Mouse (Mus musculus): ENCODE data around the gene Rspry1. TPM values are rescaled to one million over a fixed set of nuclear protein-coding genes. Genes with fewer than 3 reads are reported as not detected.
A peak's percentile ranks its signal among the peaks of the same experiment; 100 is the strongest.

Rspry1 gene
- polyA plus RNA-seq, 1 experiment from 2014 or later: 36.9 TPM

DNA sequence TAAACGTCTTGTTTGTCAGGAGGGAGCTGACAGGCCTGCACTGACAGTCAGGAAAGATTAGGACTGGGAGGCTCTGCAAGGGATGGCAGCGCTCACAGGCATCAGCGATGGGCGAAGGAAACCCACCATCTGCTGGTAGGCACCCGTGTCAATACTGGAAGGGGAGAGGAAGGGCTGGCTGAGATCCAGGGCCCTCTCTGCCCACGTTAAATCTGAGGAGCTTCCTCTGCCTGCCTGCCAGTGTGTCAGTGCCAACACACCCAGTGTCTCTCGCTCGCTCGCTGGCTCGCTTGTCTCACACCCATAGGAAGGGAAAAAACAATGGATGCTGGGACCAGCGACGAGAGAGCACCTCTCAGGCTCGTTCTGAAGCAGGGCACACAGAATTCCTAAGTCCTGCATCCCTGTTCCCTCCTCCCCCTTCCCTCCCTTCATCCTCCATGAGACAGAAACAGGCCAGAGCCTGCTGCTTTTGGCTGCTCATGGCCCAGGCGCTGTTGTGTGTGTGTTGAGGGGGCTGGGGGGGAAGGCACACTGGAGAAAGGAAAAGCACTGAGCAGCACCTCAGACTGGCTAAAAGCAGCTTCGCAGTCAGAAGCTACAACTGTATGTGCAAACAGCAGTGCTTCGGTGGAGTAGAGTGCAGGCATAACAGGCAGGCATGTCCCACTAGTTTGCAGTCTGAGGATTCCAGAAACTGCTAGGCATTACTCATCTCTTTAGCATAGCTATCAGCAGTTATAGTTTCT lies 27.4 kb upstream of the Rspry1 start:
- Histone ChIP-seq H3K4me1 (no peaks in the 10 kb centered on the region), H3K36me3 (peaks cover 61% of the 10 kb centered on the region), H3K4me2 (replicated peaks) (no peak overlapping the region), H3K27me3 (no peaks in the 10 kb centered on the region), H3K4me3 (replicated peaks) (no peak overlapping the region), H3K9ac (no peak overlapping the region), H3K9me3 (replicated peaks) (no peaks in the 10 kb centered on the region), H3K27ac (replicated peaks) (no peak overlapping the region)
- 80% methylated on average over 16 of the region's 16 CpGs for WGBS
- ATAC-seq (ENCODE audit: insufficient number of reproducible peaks, low FRiP score, low TSS enrichment, low read depth): no peak

DNA sequence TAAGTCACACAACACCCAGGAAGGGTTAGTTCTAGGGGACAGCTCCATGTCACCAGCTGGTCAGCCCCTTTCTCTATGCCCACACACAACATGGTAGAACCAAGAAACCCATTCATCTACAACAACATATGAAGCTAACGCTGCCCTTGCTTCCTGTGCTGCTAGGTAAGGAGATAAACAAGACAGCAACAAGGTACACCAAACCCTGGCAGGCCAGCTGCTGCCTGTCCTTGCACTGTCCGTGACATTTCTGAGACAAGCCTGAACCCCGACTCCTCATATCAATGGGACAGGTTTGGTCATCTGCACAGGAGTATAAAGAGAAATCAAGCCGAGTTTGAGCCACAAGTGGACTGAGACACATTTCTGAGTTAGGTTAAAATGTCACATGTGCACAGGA lies 26.6 kb upstream of the Rspry1 start:
- 92% methylated on average over 4 of the region's 4 CpGs for WGBS
- peaks cover 63% of the 10 kb centered on the region for H3K36me3 ChIP-seq

DNA sequence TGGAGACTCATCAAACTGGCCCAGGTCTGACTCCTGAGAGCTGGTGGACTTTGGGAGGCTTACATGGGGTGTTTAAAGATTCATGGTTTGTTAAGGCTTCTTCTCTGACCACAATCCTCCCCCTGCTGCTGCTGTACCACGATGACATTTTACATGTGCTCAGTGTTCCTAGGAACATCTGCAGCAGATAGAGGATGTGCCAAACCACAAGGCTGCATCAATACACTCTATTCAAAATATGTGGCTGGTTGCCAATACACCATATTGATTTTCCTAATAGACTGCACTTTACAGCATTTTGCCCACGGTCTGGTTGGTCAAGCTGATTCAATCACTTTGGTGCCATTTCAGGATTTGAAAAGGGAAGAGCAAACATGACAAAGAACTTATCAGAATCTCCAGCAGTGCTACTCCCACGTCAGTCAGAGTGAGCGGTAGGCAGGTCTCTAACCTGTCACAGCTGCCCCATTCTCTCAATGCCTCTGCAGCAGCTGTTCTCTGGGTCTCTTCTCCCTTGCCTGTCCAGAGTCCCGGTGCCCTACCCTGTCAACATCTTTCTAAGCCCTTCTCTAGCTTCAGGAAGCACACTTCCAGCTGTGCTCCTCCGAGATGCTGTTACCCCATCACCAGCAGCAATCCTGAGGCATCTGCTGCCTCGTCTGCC lies 19.8 kb upstream of the Rspry1 start:
- H3K36me3 ChIP-seq: peaks cover 75% of the 10 kb centered on the region
- no peak overlapping the region for H3K9ac ChIP-seq
- H3K9me3 ChIP-seq (replicated peaks): no peaks in the 10 kb centered on the region
- H3K4me1 ChIP-seq: 0 out of 2 replicates have a peak, but pooled peaks cover 3% of the 10 kb centered on the region
- no peak overlapping the region for H3K27ac ChIP-seq (replicated peaks)
- H3K27me3 ChIP-seq: no peaks in the 10 kb centered on the region
- H3K4me2 ChIP-seq (replicated peaks): no peak overlapping the region
- no peak overlapping the region for H3K4me3 ChIP-seq (replicated peaks)
- 79% methylated on average over 7 of the region's 7 CpGs for WGBS
- ATAC-seq (ENCODE audit: insufficient number of reproducible peaks, low FRiP score, low TSS enrichment, low read depth): no peak

More for the DNA sequence above, 26.6 kb upstream of the Rspry1 start:
- Histone ChIP-seq H3K4me1 (no peaks in the 10 kb centered on the region), H3K9ac (no peak overlapping the region), H3K27me3 (no peaks in the 10 kb centered on the region), H3K9me3 (replicated peaks) (no peaks in the 10 kb centered on the region), H3K27ac (replicated peaks) (no peak overlapping the region), H3K4me3 (replicated peaks) (no peak overlapping the region), H3K4me2 (replicated peaks) (no peak overlapping the region)
- no peak for ATAC-seq (ENCODE audit: insufficient number of reproducible peaks, low FRiP score, low TSS enrichment, low read depth)

DNA sequence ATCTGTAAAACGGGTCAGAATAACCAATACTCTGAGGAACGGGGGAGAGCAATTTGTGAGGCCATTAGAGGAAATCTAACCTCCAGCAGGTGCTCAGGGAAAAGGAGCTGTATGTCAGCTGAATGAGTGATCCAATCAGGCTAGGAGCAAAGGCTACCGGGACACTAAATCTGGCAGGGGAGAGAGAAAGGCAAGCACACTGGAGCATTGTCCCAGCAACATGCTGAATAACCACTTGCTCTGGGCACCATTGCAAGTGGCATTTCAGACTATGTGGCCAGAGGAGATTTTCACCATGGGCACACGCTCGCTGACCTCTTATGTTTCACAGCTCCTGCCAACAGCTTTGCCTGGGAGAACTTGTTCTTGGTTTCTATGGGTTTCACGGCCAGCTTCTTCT lies 19.2 kb upstream of the Rspry1 start:
- H3K36me3 ChIP-seq: peaks cover 75% of the 10 kb centered on the region

DNA sequence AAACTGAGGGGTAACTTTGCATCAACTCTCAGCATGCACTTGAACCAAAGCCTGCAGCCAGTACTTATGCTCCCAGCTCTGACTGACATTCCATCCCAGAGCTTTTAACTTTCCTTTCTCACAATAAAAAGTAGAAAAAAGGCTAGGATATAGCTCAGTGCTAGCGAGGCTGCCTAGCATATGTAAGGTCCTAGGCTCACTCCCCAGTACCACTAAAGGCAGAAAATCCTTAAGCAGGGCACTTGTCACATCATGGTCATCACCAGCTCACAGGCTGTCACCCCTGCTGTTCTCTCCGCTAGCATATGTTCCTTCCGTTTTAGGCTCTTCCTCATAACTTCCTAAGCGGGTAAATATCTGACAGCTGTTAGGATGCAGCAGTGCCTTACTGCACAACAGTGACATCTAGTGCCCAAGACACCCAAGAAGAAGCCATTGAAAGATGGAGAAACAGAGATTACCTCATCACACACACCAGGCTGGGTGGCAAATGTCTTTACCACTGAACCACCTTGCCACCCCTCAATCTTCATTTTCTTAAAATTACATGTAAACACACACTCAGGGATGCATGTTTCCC lies 17.4 kb upstream of the Rspry1 start:
- no peaks in the 10 kb centered on the region for H3K27me3 ChIP-seq
- no peak overlapping the region for H3K9ac ChIP-seq
- H3K4me2 ChIP-seq (replicated peaks): no peak overlapping the region
- H3K4me3 ChIP-seq (replicated peaks): no peak overlapping the region
- H3K36me3 ChIP-seq: peaks cover 75% of the 10 kb centered on the region
- 0 out of 2 replicates have a peak, but pooled peaks cover 3% of the 10 kb centered on the region for H3K4me1 ChIP-seq
- no peaks in the 10 kb centered on the region for H3K9me3 ChIP-seq (replicated peaks)
- ATAC-seq (ENCODE audit: insufficient number of reproducible peaks, low FRiP score, low TSS enrichment, low read depth): no peak
- H3K27ac ChIP-seq (replicated peaks): no peak overlapping the region
- WGBS: 32% methylated on average over 4 of the region's 4 CpGs

More for the DNA sequence above, 19.2 kb upstream of the Rspry1 start:
- H3K27me3 ChIP-seq: no peaks in the 10 kb centered on the region
- no peak for ATAC-seq (ENCODE audit: insufficient number of reproducible peaks, low FRiP score, low TSS enrichment, low read depth)
- H3K9ac ChIP-seq: no peak overlapping the region
- WGBS: 88% methylated on average over 6 of the region's 6 CpGs
- no peaks in the 10 kb centered on the region for H3K9me3 ChIP-seq (replicated peaks)
- H3K4me1 ChIP-seq: 0 out of 2 replicates have a peak, but pooled peaks cover 3% of the 10 kb centered on the region
- H3K4me2 ChIP-seq (replicated peaks): no peak overlapping the region
- H3K4me3 ChIP-seq (replicated peaks): no peak overlapping the region
- H3K27ac ChIP-seq (replicated peaks): no peak overlapping the region

DNA sequence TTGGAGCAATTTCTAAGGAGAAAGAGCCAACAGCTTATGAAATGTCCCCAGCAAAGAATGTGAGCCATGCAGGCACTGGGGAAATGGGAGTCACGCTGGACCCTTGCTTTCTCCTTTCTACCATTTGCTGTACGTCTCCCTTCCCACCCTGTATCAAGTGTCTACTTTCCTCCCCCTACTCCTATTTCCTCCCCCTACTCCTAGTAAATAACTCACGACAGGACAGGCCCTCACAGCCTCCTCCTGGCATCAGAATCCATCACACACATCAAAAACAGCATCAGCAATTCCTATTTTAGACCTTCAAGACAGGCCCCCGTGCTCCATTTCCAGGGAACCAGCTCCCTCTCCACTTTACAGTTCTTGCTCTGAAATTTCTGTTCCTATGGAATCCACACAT lies 10.0 kb upstream of the Rspry1 start:
- WGBS: 39% methylated on average over 4 of the region's 4 CpGs
- no peak for ATAC-seq (ENCODE audit: insufficient number of reproducible peaks, low FRiP score, low TSS enrichment, low read depth)
- Histone ChIP-seq H3K4me1 (no peaks in the 10 kb centered on the region), H3K36me3 (peaks cover 25% of the 10 kb centered on the region), H3K9ac (no peak overlapping the region), H3K4me2 (replicated peaks) (no peak overlapping the region), H3K27me3 (no peaks in the 10 kb centered on the region), H3K9me3 (replicated peaks) (no peaks in the 10 kb centered on the region), H3K27ac (replicated peaks) (no peak overlapping the region), H3K4me3 (replicated peaks) (no peak overlapping the region)

DNA sequence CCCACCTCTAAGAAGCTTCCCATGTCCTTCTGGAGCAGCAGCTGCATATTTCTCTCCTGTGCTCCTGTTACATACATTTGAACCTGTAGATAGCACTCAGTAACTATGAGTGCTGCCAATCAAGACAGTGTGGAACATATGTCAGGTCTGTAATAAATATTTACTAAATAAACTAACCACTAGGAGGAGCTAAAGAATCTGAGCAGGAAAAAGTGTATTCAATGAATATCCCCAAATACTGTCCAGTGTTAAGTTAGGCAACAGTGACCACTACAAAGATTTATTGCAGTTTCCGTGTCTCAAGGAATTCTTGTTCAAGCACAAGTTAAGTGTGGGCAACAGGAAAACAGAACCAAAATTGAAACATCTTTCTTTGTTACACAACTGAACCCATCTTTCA lies 7.5 kb upstream of the Rspry1 start:
- no peak overlapping the region for H3K9ac ChIP-seq

DNA sequence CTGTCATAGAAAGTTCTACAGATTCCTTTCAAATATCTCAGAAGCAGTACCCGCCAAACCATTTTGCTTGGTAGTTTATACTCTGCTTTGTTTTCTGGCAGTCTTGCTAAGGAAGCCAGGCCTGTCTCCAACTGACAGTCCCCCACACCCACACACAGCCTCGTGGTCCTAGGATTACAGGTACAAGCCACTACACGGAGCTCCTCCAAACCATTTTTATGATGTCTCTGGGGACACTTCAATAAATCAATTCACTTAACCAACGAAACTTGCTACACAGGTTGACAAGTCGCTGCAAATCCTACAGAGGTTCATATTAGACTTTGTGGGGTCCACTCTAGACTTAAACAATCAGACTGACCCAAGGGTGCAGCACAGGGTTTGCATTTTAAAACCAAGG lies 1.3 kb upstream of the Rspry1 start:
- Histone ChIP-seq H3K9ac (peak overlapping the region; percentile 54), H3K4me1 (peaks cover 21% of the 10 kb centered on the region), H3K27me3 (no peaks in the 10 kb centered on the region), H3K27ac (replicated peaks) (peak overlapping the region; percentile 85; the same call in 1 of the 2 replicates), H3K4me3 (replicated peaks) (peak overlapping the region; percentile 91), H3K36me3 (no peaks in the 10 kb centered on the region), H3K4me2 (replicated peaks) (peak overlapping the region; percentile 81), H3K9me3 (replicated peaks) (no peaks in the 10 kb centered on the region)
- WGBS: 15% methylated on average over 5 of the region's 5 CpGs
- no peak for ATAC-seq (ENCODE audit: insufficient number of reproducible peaks, low FRiP score, low TSS enrichment, low read depth)

More for the DNA sequence above, 7.5 kb upstream of the Rspry1 start:
- H3K27me3 ChIP-seq: no peaks in the 10 kb centered on the region
- no peaks in the 10 kb centered on the region for H3K4me1 ChIP-seq
- no peak overlapping the region for H3K4me2 ChIP-seq (replicated peaks)
- H3K4me3 ChIP-seq (replicated peaks): no peak overlapping the region
- no peaks in the 10 kb centered on the region for H3K9me3 ChIP-seq (replicated peaks)
- H3K36me3 ChIP-seq: peaks cover under 1% of the 10 kb centered on the region; the same call in 1 of the 2 replicates
- no peak overlapping the region for H3K27ac ChIP-seq (replicated peaks)
- WGBS: 82% methylated on average over 1 of the region's 1 CpGs
- ATAC-seq (ENCODE audit: insufficient number of reproducible peaks, low FRiP score, low TSS enrichment, low read depth): no peak

DNA sequence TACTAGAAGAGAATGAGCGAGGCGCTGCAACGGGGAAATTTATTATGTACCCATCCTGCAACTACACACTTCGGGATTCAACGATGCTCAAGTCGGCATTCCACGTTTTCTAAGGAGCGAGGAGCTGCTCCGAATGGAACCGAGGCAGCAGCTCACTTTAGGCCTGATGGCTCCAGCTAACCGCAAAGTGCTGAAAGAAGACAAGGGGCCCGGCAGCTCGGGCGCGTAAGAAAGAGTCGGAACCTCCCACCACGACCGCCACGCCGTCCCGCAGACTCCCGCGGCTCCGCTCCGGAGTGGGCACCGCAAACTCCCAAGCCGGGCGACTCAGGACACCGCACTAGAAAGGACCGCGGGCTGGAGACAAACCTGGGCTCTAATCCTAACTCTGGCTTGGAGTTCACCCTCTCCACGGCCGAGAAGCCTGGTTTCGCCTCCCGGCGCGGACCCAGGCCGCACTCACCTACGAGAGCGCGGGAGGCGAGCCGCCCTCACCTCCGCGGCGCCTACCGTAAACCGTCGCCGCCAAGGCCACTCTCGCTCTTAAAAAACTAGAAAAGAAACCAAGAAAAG lies 617 bp upstream of the Rspry1 start:
- Histone ChIP-seq H3K4me1 (peaks cover 24% of the 10 kb centered on the region), H3K4me2 (replicated peaks) (peak overlapping the region; percentile 81), H3K9me3 (replicated peaks) (no peaks in the 10 kb centered on the region), H3K36me3 (no peaks in the 10 kb centered on the region), H3K9ac (peak overlapping the region; percentile 54), H3K4me3 (replicated peaks) (peak overlapping the region; percentile 91), H3K27ac (replicated peaks) (peak overlapping the region; percentile 85), H3K27me3 (no peaks in the 10 kb centered on the region)
- no peak for ATAC-seq (ENCODE audit: insufficient number of reproducible peaks, low FRiP score, low TSS enrichment, low read depth)
- WGBS: under 1% methylated on average over 51 of the region's 51 CpGs

DNA sequence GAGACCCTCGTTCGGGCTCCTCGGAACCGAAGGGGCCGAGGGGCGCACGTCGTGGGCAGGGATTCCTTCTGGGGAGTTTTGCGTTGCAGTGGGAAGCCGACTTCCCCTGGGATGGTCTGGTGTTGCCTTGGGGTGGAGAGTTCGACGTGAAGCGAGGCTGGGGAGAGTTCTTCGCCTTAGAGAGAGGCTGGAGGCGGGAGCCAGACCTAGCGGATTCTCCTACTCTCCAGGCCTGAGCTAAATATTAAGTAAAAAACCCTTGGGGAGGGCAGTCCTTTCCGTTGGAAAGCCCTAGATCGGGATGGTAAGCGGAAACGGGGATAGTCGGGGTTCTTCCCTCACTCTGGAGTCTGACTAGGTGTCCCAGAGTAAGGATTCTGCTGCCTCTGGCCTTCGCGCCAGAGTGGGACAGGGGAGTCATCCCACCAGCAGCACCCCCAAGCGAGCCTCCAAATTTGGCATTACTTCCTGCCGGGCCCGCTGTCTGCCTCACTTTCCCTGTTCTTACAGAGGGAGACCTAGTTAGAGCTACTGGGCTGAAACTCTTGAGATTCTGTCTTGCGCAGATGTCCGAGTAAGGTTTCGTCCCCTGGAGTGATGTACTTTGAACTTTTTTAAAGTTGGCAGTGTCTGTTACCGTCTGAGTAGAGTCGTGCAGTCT lies 864 bp downstream of the Rspry1 start:
- Histone ChIP-seq H3K9me3 (replicated peaks) (no peaks in the 10 kb centered on the region), H3K27ac (replicated peaks) (peak overlapping the region; percentile 86), H3K27me3 (no peaks in the 10 kb centered on the region), H3K4me3 (replicated peaks) (peak overlapping the region; percentile 91), H3K4me1 (peaks cover 24% of the 10 kb centered on the region), H3K36me3 (no peaks in the 10 kb centered on the region), H3K4me2 (replicated peaks) (peak overlapping the region; percentile 87), H3K9ac (peak overlapping the region; percentile 94)
- no peak for ATAC-seq (ENCODE audit: insufficient number of reproducible peaks, low FRiP score, low TSS enrichment, low read depth)
- WGBS: under 1% methylated on average over 31 of the region's 31 CpGs

DNA sequence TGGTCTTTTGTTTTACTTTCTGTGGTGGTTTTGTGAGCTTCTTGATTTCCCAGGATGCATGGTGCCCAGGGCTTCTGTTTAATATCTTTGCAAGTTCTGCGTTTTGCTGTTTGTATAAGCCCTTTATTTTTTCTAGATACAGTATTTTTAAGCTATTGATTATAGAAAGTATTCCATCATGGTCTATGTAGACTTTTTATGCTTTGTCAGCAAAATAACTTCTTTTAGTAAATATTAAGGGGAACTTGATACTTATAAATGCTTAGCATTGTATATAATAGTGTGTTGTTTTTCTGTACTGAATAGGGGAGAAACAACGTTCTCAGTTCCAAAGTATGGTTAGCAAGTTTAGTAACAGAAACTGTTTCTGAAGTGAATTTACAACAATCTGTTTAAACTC lies 2.3 kb downstream of the Rspry1 start:
- H3K9ac ChIP-seq: no peak overlapping the region
- WGBS: 72% methylated on average over 2 of the region's 2 CpGs
- ATAC-seq (ENCODE audit: insufficient number of reproducible peaks, low FRiP score, low TSS enrichment, low read depth): no peak
- no peak overlapping the region for H3K4me3 ChIP-seq (replicated peaks)
- no peaks in the 10 kb centered on the region for H3K9me3 ChIP-seq (replicated peaks)
- H3K27ac ChIP-seq (replicated peaks): no peak overlapping the region
- H3K36me3 ChIP-seq: no peaks in the 10 kb centered on the region
- no peaks in the 10 kb centered on the region for H3K27me3 ChIP-seq
- H3K4me1 ChIP-seq: peaks cover 24% of the 10 kb centered on the region
- no peak overlapping the region for H3K4me2 ChIP-seq (replicated peaks)

Measured in embryonic facial prominence, embryonic 15.5 days (tissue).